Mouse (Mus musculus) cerebellum, adult 2 months (tissue): Measurements from ENCODE around the gene Mdn1. TPM values are rescaled to one million over a fixed set of nuclear protein-coding genes. Genes with fewer than 3 reads are reported as not detected.
A peak's percentile ranks its signal among the peaks of the same experiment; 100 is the strongest.

Experiments
- DNase-seq, 2 experiments: peaks; one replicate each; pipeline ENCODE4 v3.0.0; 2021
- H3K27ac ChIP-seq: fragments of 200-500 bp; 2 replicates; pipeline ENCODE4 v1.5.1; 2012; ENCODE audit warnings: low read length, control low read depth, inconsistent platforms; ENCODE audit not compliant: insufficient read depth
- H3K27me3 ChIP-seq: fragments of 200-500 bp; 2 replicates; pipeline ENCODE4 v1.6.1; 2012; ENCODE audit warnings: inconsistent platforms, mild to moderate bottlenecking, low read length, moderate library complexity; ENCODE audit not compliant: control insufficient read depth, insufficient read depth
- H3K4me1 ChIP-seq: fragments of 200-500 bp; 2 replicates; pipeline ENCODE4 v1.6.1; 2011; ENCODE audit warnings: low read length; ENCODE audit not compliant: control insufficient read depth, insufficient read depth
- H3K4me3 ChIP-seq: fragments of 200-500 bp; replicated peaks from 2 replicates; pipeline ENCODE3; 2011; ENCODE audit warnings: mild to moderate bottlenecking, low read depth, low read length, control low read depth; ENCODE audit not compliant: insufficient read depth
- CTCF ChIP-seq: fragments of 200-500 bp; IDR thresholded peaks from 2 replicates; pipeline ENCODE4 v1.5.1; 2011; ENCODE audit warnings: low read depth, mild to moderate bottlenecking, control low read depth, low read length, moderate library complexity, borderline replicate concordance; ENCODE audit not compliant: insufficient read depth
- POLR2A ChIP-seq: fragments of 200-500 bp; IDR thresholded peaks from 2 replicates; pipeline ENCODE4 v1.6.1; 2011; ENCODE audit warnings: low read length, control low read depth, borderline replicate concordance; ENCODE audit not compliant: insufficient read depth
- WGBS: fragments of 180-500 bp; shearing (Covaris S2); methylation state at CpG from one replicate; pipeline ENCODE4 v1.1.7; 2018; 5-methylcytosine and 5-hydroxymethylcytosine counted together
- polyA plus RNA-seq: library from polyadenylated mRNA; depleted of rRNA; stranded (reverse); fragments of >200 nt; gene quantifications from 2 replicates; pipeline ENCODE4 v1.2.3, GENCODE M21; 2012

Mdn1 gene
- polyA plus RNA-seq, 1 experiment: 39.1 TPM

GRCm38 (mm10) chr4:32669825-32670224 lies 12.9 kb downstream of the Mdn1 start:
- H3K27ac ChIP-seq: no peak overlapping the region
- DNase-seq: no peak
- no peak for TF ChIP-seq CTCF
- TF ChIP-seq POLR2A: no peak
- H3K4me1 ChIP-seq: no peaks in the 10 kb centered on the region
- H3K4me3 ChIP-seq: no peak overlapping the region
- H3K27me3 ChIP-seq: no peaks in the 10 kb centered on the region
- WGBS: 88% methylated on average over 2 of the region's 2 CpGs

GRCm38 (mm10) chr4:32674025-32674424 lies 17.1 kb downstream of the Mdn1 start:
- TF ChIP-seq POLR2A (no peak), CTCF (no peak)
- DNase-seq: no peak

GRCm38 (mm10) chr4:32677471-32677870 lies 20.6 kb downstream of the Mdn1 start:
- Histone ChIP-seq H3K4me3 (no peak overlapping the region), H3K4me1 (no peaks in the 10 kb centered on the region), H3K27ac (no peak overlapping the region), H3K27me3 (no peaks in the 10 kb centered on the region)
- WGBS: 92% methylated on average over 3 of the region's 3 CpGs
- DNase-seq: no peak
- TF ChIP-seq POLR2A: no peak
- TF ChIP-seq CTCF: no peak

More at GRCm38 (mm10) chr4:32674025-32674424, 17.1 kb downstream of the Mdn1 start:
- H3K4me3 ChIP-seq: no peak overlapping the region
- no peak overlapping the region for H3K27ac ChIP-seq
- WGBS: 89% methylated on average over 2 of the region's 2 CpGs
- H3K4me1 ChIP-seq: no peaks in the 10 kb centered on the region
- H3K27me3 ChIP-seq: no peaks in the 10 kb centered on the region

GRCm38 (mm10) chr4:32680843-32681242 lies 23.9 kb downstream of the Mdn1 start:
- Histone ChIP-seq H3K4me3 (no peak overlapping the region), H3K4me1 (no peaks in the 10 kb centered on the region), H3K27me3 (no peaks in the 10 kb centered on the region), H3K27ac (no peak overlapping the region)
- WGBS: 77% methylated on average over 3 of the region's 3 CpGs
- DNase-seq: no peak
- TF ChIP-seq CTCF (no peak), POLR2A (no peak)

GRCm38 (mm10) chr4:32682471-32682870 lies 25.6 kb downstream of the Mdn1 start:
- H3K4me1 ChIP-seq: no peaks in the 10 kb centered on the region
- whole genome bisulfite sequencing: 33% methylated on average over 4 of the region's 4 CpGs
- H3K27ac ChIP-seq: no peak overlapping the region
- no peak for DNase-seq
- no peak overlapping the region for H3K4me3 ChIP-seq
- no peak for TF ChIP-seq CTCF
- no peak for TF ChIP-seq POLR2A
- no peaks in the 10 kb centered on the region for H3K27me3 ChIP-seq

- DNase-seq: no peak
These were observed 26.2 kb downstream of the Mdn1 start for GRCm38 (mm10) chr4:32683061-32683582.

GRCm38 (mm10) chr4:32717733-32718132 lies 60.8 kb downstream of the Mdn1 start:
- Histone ChIP-seq H3K27ac (no peak overlapping the region), H3K4me3 (no peak overlapping the region), H3K27me3 (no peaks in the 10 kb centered on the region), H3K4me1 (no peaks in the 10 kb centered on the region)
- 96% methylated on average over 1 of the region's 1 CpGs for WGBS
- TF ChIP-seq CTCF: no peak
- no peak for DNase-seq

More at GRCm38 (mm10) chr4:32683061-32683582, 26.2 kb downstream of the Mdn1 start:
- Histone ChIP-seq H3K27ac (no peak overlapping the region), H3K4me1 (no peaks in the 10 kb centered on the region), H3K27me3 (no peaks in the 10 kb centered on the region), H3K4me3 (no peak overlapping the region)
- WGBS: 84% methylated on average over 6 of the region's 6 CpGs
- TF ChIP-seq POLR2A: no peak
- TF ChIP-seq CTCF: no peak

GRCm38 (mm10) chr4:32745394-32745793 lies 88.5 kb downstream of the Mdn1 start:
- Histone ChIP-seq H3K4me3 (no peak overlapping the region), H3K27me3 (no peaks in the 10 kb centered on the region), H3K4me1 (no peaks in the 10 kb centered on the region), H3K27ac (no peak overlapping the region)
- TF ChIP-seq POLR2A: no peak
- no peak for TF ChIP-seq CTCF
- 78% methylated on average over 6 of the region's 6 CpGs for WGBS
- peak in 1 of 2 experiments; percentile 10 for DNase-seq

- WGBS: 87% methylated on average over 7 of the region's 7 CpGs
- Histone ChIP-seq H3K4me1 (no peaks in the 10 kb centered on the region), H3K4me3 (no peak overlapping the region), H3K27ac (no peak overlapping the region), H3K27me3 (no peaks in the 10 kb centered on the region)
- TF ChIP-seq POLR2A: no peak
- TF ChIP-seq CTCF: no peak
- no peak for DNase-seq
These were observed 91.5 kb downstream of the Mdn1 start for GRCm38 (mm10) chr4:32748396-32748795.
